ENCODE assay signal across 9 mouse cellular contexts in genomic region chr13:56758492-56758891, GRCm38 (mm10). TPM values are rescaled to one million over a fixed set of nuclear protein-coding genes. Genes with fewer than 3 reads are reported as not detected.
DNase-seq lines count a peak whose midpoint lies in the region; ATAC-seq and TF ChIP-seq lines count a peak whose summit lies in the region.
"Had no signal": no experiment of that assay in that cellular context is flagged by ENCODE, and none has a peak within 500 bp of the region (broad histone marks: within the 10 kb centered on the region; RNA-seq: fewer than 3 reads in every experiment).

No protein-coding gene starts in this region.

- no peak overlapping the region for H3K27ac ChIP-seq in forebrain, embryonic 10.5 days
- H3K27ac ChIP-seq in forebrain, embryonic 15.5 days (replicated peaks): no peak overlapping the region
- no peak overlapping the region for H3K27ac ChIP-seq in midbrain, postnatal 0 days (ENCODE audit: low read depth, low read length)
- H3K27ac ChIP-seq in stomach, embryonic 16.5 days (ENCODE audit: low read length): peak overlapping the region; percentile 52; the same call in 1 of the 2 replicates
- H3K27ac ChIP-seq: macrophage had no signal

- H3K27me3 ChIP-seq in forebrain, embryonic 10.5 days (ENCODE audit: poor library complexity, severe bottlenecking): peaks cover 75% of the 10 kb centered on the region
- H3K27me3 ChIP-seq in forebrain, embryonic 15.5 days: peaks cover 14% of the 10 kb centered on the region; the same call in 1 of the 2 replicates
- H3K27me3 ChIP-seq in midbrain, postnatal 0 days (ENCODE audit: insufficient read depth, low read length): peaks cover 6% of the 10 kb centered on the region
- H3K27me3 ChIP-seq in stomach, embryonic 16.5 days (ENCODE audit: control insufficient read depth, insufficient read depth, low read length): peaks cover 10% of the 10 kb centered on the region

- intact Hi-C loops in heart, postnatal 10 days (cut with DNase I): loop anchor here (1.0 to 2.0 kb wide), 2 partner anchors 204 to 283 kb away; no protein-coding TSS in a partner anchor

- 20% methylated on average over 6 of the region's 6 CpGs for WGBS in forebrain, embryonic 10.5 days
- 27% methylated on average over 6 of the region's 6 CpGs for WGBS in forebrain, embryonic 15.5 days
- 36% methylated on average over 6 of the region's 6 CpGs for whole genome bisulfite sequencing in midbrain, postnatal 0 days
- 25% methylated on average over 6 of the region's 6 CpGs for WGBS in stomach, embryonic 16.5 days

- no peak for ATAC-seq in forebrain, embryonic 15.5 days (replicated peaks)
- ATAC-seq in midbrain, postnatal 0 days (ENCODE audit: low FRiP score): no peak
- ATAC-seq in stomach, embryonic 16.5 days (ENCODE audit: insufficient read depth, low FRiP score): no peak

- H3K36me3 ChIP-seq in forebrain, embryonic 10.5 days (replicated peaks): no peaks in the 10 kb centered on the region
- H3K36me3 ChIP-seq in forebrain, embryonic 15.5 days: no peaks in the 10 kb centered on the region
- H3K36me3 ChIP-seq in midbrain, postnatal 0 days (ENCODE audit: insufficient read depth, low read length): no peaks in the 10 kb centered on the region
- H3K36me3 ChIP-seq in stomach, embryonic 16.5 days (ENCODE audit: control insufficient read depth, insufficient read depth, low read length): no peaks in the 10 kb centered on the region

- peak; percentile 85 for DNase-seq in forebrain, embryonic 10.5 days (ENCODE audit: extremely low spot score, low spot score)
- peak; percentile 90 for DNase-seq in adrenal gland, postnatal 10 days
- DNase-seq in embryo, embryonic 11.5 days (ENCODE audit: low read depth, low spot score): peak; percentile 75
- DNase-seq in heart, postnatal 10 days: peak; percentile 71 to 86
- DNase-seq in left cerebral cortex, adult 18-20 months (ENCODE audit: low spot score in 2 of 2): peak; percentile 74 to 84
- DNase-seq in midbrain, postnatal 0 days (ENCODE audit: low spot score): peak; percentile 61

- H3K9me3 ChIP-seq in forebrain, embryonic 10.5 days: no peaks in the 10 kb centered on the region
- H3K9me3 ChIP-seq in forebrain, embryonic 15.5 days: no peaks in the 10 kb centered on the region
- H3K9me3 ChIP-seq in midbrain, postnatal 0 days (ENCODE audit: low read length): no peaks in the 10 kb centered on the region
- no peaks in the 10 kb centered on the region for H3K9me3 ChIP-seq in stomach, embryonic 16.5 days (replicated peaks; ENCODE audit: control insufficient read depth, low read length)

- no peak overlapping the region for H3K9ac ChIP-seq in forebrain, embryonic 15.5 days (replicated peaks)
- H3K9ac ChIP-seq in midbrain, postnatal 0 days (replicated peaks; ENCODE audit: low read length, poor library complexity, severe bottlenecking): no peak overlapping the region
- no peak overlapping the region for H3K9ac ChIP-seq in stomach, embryonic 16.5 days (ENCODE audit: low read length)

- no peak overlapping the region for H3K4me2 ChIP-seq in forebrain, embryonic 15.5 days (replicated peaks)
- no peak overlapping the region for H3K4me2 ChIP-seq in midbrain, postnatal 0 days (ENCODE audit: low read depth, low read length, poor library complexity, severe bottlenecking)
- H3K4me2 ChIP-seq in stomach, embryonic 16.5 days (ENCODE audit: low read depth, low read length): no peak overlapping the region

- no peak overlapping the region for H3K4me3 ChIP-seq in forebrain, embryonic 10.5 days
- H3K4me3 ChIP-seq in forebrain, embryonic 15.5 days: no peak overlapping the region
- H3K4me3 ChIP-seq in midbrain, postnatal 0 days (ENCODE audit: low read depth, low read length): no peak overlapping the region
- H3K4me3 ChIP-seq in stomach, embryonic 16.5 days (replicated peaks; ENCODE audit: low read length): no peak overlapping the region

- H3K4me1 ChIP-seq in forebrain, embryonic 10.5 days: peaks cover 26% of the 10 kb centered on the region
- H3K4me1 ChIP-seq in forebrain, embryonic 15.5 days: peaks cover 22% of the 10 kb centered on the region
- H3K4me1 ChIP-seq in midbrain, postnatal 0 days (ENCODE audit: insufficient read depth, low read length): peaks cover 11% of the 10 kb centered on the region
- peaks cover 12% of the 10 kb centered on the region for H3K4me1 ChIP-seq in stomach, embryonic 16.5 days (ENCODE audit: control insufficient read depth, insufficient read depth, low read length)

- TF ChIP-seq CTCF in midbrain, postnatal 0 days (IDR thresholded peaks at IDR 0.05): peak; percentile 81

RNA-seq across cellular contexts. Expression of gene Gm45623, which starts 4.9 kb away (rescaled TPM):
- not detected in 2 replicates for polyA plus RNA-seq in forebrain, embryonic 10.5 days (2016; fragmentation: Nextera tagmentation; extraction: Ambion mirVana)
- 0.74 and 0.98 TPM in 2 replicates for polyA plus RNA-seq in forebrain, embryonic 15.5 days (2015; fragmentation: Nextera tagmentation; extraction: Ambion mirVana)
- total RNA-seq in adrenal gland, postnatal 10 days (2021): under 1 TPM in 1 of 2 experiments, not detected in 1; 0.24 TPM
- total RNA-seq in heart, postnatal 10 days (2021): under 1 TPM in 1 of 2 experiments, not detected in 1; 0.22 TPM
- 10 to 100 TPM; 12.6 to 13.5 TPM for total RNA-seq in left cerebral cortex, adult 18-20 months (2021)
- 7.9 and 11.3 TPM in 2 replicates for total RNA-seq in midbrain, postnatal 0 days (2014; rRNA removed)
- 2.0 and 2.2 TPM in 2 replicates for polyA plus RNA-seq in midbrain, postnatal 0 days (2015; fragmentation: Nextera tagmentation; extraction: Ambion mirVana)
- 1.9 and 2.6 TPM in 2 replicates for polyA plus RNA-seq in stomach, embryonic 16.5 days (2015; fragmentation: Nextera tagmentation; extraction: Ambion mirVana)
- polyA plus RNA-seq: macrophage had no signal

RNA-seq across cellular contexts. Expression of gene Smad5, which starts 55.7 kb away (rescaled TPM):
- 35.7 and 36.1 TPM in 2 replicates for polyA plus RNA-seq in forebrain, embryonic 10.5 days (2016; fragmentation: Nextera tagmentation; extraction: Ambion mirVana)
- polyA plus RNA-seq in forebrain, embryonic 15.5 days (2015; fragmentation: Nextera tagmentation; extraction: Ambion mirVana): 32.9 and 34.4 TPM in 2 replicates
- 10 to 100 TPM; 51.6 to 59.0 TPM for total RNA-seq in adrenal gland, postnatal 10 days (2021)
- 10 to 100 TPM; 44.2 to 48.9 TPM for total RNA-seq in heart, postnatal 10 days (2021)
- total RNA-seq in left cerebral cortex, adult 18-20 months (2021): 10 to 100 TPM; 22.7 TPM
- total RNA-seq in midbrain, postnatal 0 days (2014; rRNA removed): 37.4 and 40.6 TPM in 2 replicates
- polyA plus RNA-seq in midbrain, postnatal 0 days (2015; fragmentation: Nextera tagmentation; extraction: Ambion mirVana): 10.7 and 14.8 TPM in 2 replicates
- 26.7 and 27.8 TPM in 2 replicates for polyA plus RNA-seq in stomach, embryonic 16.5 days (2015; fragmentation: Nextera tagmentation; extraction: Ambion mirVana)
